Mouse (Mus musculus): Measurements from ENCODE around the gene Chpf.

Chpf gene

GRCm38 (mm10) chr1:75498897-75499296, 19.8 kb upstream of the Chpf start:
- no peak for DNase-seq (ENCODE audit: low read depth)

DNA sequence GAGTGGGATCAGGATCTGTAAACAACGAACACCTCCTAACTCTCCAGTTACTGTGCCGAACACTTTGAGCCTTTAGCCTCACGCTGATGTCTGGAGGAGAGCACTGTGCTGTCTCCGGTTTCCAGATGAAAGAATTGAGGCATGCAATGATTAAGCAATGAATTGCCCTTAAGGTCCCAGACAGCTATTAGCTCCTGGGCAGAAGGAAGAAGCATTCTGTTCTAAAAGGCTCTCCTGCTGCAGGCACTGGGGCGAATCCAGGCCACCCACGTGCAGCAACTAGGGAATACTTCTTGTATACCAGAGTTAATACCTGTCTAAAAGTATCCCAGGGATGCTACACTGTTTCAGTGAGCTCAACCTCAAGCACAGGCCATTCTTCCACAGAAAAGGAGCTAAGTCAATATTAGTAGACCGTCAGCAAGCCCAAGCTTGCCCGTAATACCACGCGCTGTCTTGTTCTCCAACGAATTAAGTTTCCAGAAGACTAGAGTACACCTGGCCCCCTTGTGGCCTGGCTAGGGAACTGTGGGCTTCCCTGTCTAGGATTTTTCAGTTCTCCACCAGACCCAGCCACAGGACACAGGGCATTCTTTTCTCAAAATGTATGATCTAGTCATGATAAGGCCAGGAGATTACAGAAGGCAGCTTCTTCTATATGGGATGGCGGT, 15.9 kb upstream of the Chpf start:
- DNase-seq (ENCODE audit: low read depth): peak; percentile 72

DNA sequence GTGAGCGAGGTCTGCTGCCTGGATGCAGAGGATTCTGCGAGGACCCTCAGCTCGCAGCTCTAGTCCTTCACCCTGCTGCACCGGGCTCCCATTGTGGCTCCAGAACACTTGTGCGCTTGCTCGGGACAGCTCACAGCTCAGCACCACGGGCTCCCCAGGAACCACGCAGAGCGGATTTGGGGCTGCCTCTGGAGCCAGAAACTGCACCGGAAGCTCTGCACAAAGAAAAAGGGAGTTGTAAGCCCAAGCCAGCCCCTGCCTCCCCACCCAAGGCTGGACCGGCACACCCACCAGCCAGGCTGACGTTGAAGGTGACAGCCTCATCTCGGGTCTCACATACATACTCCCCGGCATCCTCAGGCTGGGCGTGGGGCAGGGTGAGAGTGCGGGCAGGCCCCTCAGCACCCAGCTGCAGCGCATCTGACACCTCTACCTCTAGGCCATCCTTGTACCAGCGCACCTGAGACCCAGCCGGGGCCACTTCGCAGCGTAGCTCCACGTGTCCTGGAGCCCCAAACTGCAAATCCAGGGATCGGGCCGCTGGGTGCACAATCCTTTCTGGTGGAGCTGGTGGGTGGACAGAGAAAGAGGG, 13.6 kb upstream of the Chpf start:
- no peak for DNase-seq (ENCODE audit: low read depth)

DNA sequence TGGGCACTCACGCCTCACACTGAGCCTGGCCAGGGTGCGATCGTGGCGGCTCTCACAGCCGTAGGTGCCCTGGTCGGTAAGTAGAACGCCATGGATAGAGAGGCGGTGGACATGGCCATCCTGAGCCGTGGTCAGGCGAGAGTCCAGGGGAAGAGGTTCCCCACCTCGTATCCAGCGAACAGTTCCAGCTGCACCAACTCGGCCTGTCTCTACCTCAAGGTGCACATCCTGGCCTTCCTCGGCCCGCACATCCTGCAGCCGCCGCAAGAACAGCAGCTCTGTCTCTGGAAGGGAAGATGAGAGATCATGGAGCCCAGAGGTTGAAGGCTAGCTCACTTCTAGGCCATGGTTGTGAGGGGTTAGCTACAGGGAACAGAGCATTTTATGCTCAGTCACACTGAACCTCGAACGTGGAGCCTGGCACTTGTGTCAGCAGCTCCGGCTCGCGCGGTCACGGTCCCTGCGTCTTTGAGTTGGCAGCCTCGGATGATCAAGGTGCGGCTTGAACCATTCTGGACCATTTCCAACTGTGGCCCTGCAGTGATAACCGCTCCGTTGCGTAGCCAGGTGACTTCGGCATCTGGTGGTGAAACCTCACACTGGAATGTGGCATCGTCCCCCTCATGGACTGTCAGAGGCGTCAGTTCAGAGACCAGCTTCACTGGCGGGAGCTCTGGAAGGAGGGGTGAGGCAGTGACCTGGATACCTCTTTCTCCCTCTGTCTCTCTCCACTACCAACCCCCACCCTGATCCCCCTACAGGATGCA, 11.9 kb upstream of the Chpf start:
- no peak for DNase-seq (ENCODE audit: low read depth)

DNA sequence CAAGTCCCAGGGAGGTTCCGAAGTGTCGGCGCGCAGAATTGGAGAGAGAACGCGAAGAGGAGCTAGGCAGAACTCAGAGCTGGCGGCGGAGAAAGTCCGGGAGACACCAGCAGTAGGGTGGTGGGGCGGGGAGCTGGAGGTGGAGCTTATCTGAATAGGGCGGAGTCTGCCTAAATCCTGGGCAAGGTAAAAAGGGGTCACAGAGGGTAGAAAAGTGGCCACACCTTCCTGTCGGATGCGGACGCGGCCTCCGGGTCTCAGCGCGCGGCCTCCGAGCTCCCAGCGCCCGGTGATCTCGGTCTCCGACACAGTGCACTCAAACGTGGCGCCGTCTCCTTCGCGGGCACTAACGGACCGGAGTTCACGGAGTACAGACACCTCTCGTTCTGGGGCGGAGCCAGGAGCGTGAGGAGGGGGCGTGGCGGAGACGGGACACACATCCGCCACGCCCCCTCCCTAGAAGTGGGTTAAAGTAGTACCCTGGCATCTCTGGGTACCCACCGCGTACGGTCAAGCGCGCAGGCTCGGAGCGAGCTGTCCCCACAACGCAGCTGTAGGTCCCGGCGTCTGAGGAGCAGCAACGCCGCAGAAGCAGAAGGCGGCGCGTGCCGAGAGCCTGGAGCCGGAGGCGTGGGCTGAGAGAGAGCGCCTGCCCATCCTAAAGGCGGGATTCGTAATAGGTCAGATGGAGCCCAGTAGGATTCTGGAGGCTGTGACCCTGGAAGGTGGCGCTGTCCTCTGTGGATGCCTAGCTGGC, 8.5 kb upstream of the Chpf start:
- DNase-seq (ENCODE audit: low read depth): no peak

- DNase-seq (ENCODE audit: low read depth): no peak
Observed at GRCm38 (mm10) chr1:75487040-75487404, 7.9 kb upstream of the Chpf start.

GRCm38 (mm10) chr1:75486561-75486960, 7.5 kb upstream of the Chpf start:
- no peak for DNase-seq (ENCODE audit: low read depth)

GRCm38 (mm10) chr1:75480735-75481134, 1.6 kb upstream of the Chpf start:
- no peak for DNase-seq (ENCODE audit: low read depth)

- no peak for DNase-seq (ENCODE audit: low read depth)
Observed at GRCm38 (mm10) chr1:75480036-75480435, 929 bp upstream of the Chpf start.

DNA sequence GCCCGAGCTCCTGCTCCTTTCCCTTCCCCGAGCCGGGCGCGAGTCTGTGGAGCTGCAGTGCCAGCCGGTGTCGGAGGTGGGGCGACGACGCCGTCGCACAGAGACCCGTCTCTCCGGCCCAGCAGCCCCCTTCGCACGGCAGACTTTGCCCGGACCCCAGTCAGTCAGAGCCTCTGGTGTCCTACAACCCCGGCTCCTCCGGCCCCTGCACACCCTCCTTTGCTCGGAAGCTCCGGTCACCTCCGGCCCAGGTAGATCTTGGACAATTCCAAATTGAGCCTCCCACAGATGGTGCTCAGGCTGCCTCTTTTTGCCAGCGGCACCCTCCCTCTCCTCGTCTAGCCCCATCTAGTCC, 505 bp upstream of the Chpf start:
- DNase-seq (ENCODE audit: low read depth): no peak

DNA sequence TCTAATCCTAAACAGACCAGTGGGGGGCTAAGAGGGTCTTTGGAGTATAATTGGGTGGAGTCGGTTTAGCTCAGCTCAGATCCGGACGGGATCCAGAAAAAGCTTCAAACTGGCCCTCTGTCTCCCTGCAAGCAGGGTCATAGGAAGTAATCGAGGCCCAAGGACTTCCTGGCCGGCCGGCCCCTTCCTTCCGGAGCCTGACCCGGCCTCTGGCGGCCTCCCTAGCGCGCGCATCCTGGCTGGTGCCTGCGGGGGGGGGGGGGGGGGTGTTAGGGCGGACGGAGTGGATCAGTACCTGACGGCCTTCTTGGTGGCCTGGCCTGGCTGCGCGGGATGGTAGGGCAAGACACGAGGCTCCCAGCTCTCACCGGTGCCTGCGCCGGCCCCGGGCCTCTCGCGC, 610 bp downstream of the Chpf start:
- DNase-seq (ENCODE audit: low read depth): peak; percentile 68

DNA sequence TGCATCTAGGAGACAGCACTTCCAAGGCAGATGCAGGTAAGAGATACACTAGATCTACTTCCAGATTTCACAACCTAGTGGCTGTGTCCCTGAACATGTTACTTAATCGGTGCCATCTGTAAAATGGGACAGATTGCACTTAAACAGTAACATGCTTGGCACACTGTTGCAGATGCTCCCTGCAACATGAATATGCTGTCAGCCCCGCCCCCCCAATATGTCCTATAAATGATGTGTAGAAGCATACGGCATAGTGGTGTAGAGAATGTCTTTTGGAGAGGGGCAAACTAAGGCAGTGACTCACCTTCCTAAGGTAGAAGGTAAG, 1.2 kb downstream of the Chpf start:
- DNase-seq (ENCODE audit: low read depth): peak; percentile 26

GRCm38 (mm10) chr1:75477264-75477965, 1.7 kb downstream of the Chpf start:
- peak; percentile 86 for DNase-seq (ENCODE audit: low read depth)

- DNase-seq (ENCODE audit: low read depth): no peak
Observed at GRCm38 (mm10) chr1:75476441-75476840, 2.7 kb downstream of the Chpf start.

DNA sequence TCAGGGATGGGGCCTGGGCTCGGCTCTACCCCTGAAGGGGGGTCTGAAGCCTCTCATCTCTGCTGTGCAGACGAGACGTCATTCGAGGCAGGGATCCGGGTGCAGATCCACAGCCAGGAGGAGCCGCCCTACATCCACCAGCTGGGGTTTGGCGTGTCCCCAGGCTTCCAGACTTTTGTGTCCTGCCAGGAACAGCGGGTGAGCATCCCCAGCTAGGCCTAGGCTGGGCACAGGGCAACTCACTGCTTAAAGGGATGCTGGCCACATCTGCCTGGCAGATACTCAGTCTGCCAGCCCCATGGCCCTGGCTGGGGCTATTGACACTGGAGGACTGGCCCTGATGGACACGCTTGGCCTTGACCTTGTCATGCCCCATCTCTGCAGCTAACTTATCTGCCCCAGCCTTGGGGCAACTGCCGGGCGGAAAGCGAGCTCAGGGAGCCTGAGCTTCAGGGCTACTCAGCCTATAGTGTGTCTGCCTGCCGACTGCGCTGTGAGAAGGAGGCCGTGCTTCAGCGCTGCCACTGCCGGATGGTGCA, 9.8 kb downstream of the Chpf start:
- DNase-seq (ENCODE audit: low read depth): no peak

GRCm38 (mm10) chr1:75467215-75467927, 11.7 kb downstream of the Chpf start:
- peak; percentile 94 for DNase-seq (ENCODE audit: low read depth)

- DNase-seq (ENCODE audit: low read depth): no peak
Observed at GRCm38 (mm10) chr1:75463652-75464204, 15.4 kb downstream of the Chpf start.

DNA sequence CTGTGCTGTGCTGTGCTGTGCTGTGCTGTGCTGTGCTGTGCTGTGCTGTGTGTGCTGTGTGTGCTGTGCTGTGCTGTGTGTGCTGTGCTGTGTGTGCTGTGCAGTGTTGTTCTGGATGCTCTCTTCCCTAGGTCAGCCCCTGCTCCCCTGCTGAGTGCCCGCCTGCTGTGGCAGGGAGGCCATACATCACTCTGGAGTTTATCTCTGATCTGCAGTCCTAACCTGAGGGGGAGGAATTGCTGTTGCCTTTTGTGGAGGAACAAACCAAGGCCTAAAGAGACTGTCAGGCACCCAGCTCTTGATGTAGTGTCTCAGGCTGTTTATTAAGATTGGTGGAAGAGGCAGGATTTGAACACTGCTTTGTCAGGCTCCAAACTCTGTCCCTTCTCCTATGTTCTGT, 16.5 kb downstream of the Chpf start:
- no peak for DNase-seq (ENCODE audit: low read depth)

DNA sequence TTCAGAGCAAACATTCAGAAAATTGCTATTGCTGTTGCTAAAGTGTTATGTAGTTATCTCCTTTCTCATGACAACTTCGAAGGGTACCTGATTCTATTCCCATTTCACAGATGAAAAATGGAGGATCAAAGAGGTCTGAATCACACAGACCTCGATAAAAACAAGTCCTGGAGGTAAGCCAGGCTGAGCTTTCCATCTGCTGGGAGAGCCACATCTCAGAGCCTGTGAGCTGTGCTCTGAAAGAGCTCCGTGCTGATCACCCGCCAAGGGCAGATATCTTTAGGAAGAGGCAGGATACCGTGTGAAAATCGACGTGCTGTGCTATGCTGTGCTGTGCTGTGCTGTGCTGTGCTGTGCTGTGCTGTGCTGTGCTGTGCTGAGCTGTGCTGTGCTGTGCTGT, 18.8 kb downstream of the Chpf start:
- peak; percentile 58 for DNase-seq (ENCODE audit: low read depth)

DNA sequence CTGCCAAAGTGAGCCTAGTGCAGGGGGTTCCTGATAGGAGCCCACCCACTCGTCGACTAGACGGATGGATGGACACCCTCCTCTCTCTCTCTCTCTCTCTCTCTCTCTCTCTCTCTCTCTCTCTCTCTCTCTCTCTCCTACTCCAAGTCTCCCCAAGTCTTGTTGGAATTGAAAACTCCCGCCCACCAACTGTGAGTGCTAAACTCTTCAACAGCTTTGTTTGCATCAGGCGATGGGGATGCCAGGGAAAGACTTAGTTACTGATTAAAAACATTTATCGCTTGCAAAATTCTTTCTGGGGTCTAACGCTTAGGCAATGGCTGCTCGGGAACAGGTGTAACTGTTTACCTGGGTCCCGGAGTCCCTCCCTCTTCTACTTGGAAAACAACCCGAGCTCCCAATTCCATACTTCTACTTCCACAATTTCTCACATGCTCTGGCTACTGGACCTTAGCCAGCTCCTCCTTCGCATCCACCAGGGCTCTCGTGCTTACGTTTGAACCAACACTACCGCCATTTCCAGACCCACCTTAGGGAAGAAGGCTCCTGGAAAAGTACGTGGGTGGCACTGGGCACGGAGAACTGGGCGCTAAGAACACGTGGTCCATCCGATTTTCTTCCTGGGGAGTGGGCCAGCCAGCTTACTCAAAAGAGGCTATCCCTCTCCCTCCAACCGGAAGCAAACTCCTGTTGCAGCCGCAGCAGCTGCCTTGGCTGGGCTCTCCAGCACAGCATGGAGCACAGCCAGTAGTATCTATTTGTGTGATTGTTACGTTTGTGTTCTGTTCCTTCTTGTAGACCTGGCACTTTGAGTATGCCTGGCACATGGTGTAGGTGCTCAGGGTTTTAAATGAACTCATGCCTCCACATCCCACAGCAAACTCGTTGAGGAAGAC, 20.1 kb downstream of the Chpf start:
- peak; percentile 53 for DNase-seq (ENCODE audit: low read depth)

Data from NIH3T3 (cell line).